ENCODE assay signal across 29 mouse cellular contexts in genomic region chr1:186581666-186582065, GRCm38 (mm10).
DNase-seq lines count a peak whose midpoint lies in the region; ATAC-seq and TF ChIP-seq lines count a peak whose summit lies in the region.
"Had no signal": no experiment of that assay in that cellular context is flagged by ENCODE, and none has a peak within 500 bp of the region (broad histone marks: within the 10 kb centered on the region; RNA-seq: fewer than 3 reads in every experiment).

No protein-coding gene starts in this region.

- 69% methylated on average over 2 of the region's 2 CpGs for WGBS in heart, embryonic 12.5 days
- WGBS in lung, embryonic 14.5 days: 30% methylated on average over 2 of the region's 2 CpGs
- WGBS in lung, adult 2 months: 59% methylated on average over 2 of the region's 2 CpGs
- 84% methylated on average over 2 of the region's 2 CpGs for WGBS in forebrain, embryonic 16.5 days

- no peak for TF ChIP-seq POLR2A in lung, adult 2 months (IDR thresholded peaks at IDR 0.05; ENCODE audit: borderline replicate concordance, extremely low read depth, low read depth, low read length)

- H3K9ac ChIP-seq in heart, embryonic 12.5 days: no peak overlapping the region
- H3K9ac ChIP-seq in lung, embryonic 14.5 days: no peak overlapping the region
- no peak overlapping the region for H3K9ac ChIP-seq in forebrain, embryonic 16.5 days (replicated peaks; ENCODE audit: low read depth, low read length)
- H3K9ac ChIP-seq: embryonic facial prominence, embryonic 13.5 days; forebrain, postnatal 0 days; hindbrain, embryonic 15.5 days; neural tube, embryonic 12.5 days had no signal

- no peaks in the 10 kb centered on the region for H3K36me3 ChIP-seq in heart, embryonic 12.5 days
- no peaks in the 10 kb centered on the region for H3K36me3 ChIP-seq in lung, embryonic 14.5 days (ENCODE audit: insufficient read depth)
- no peaks in the 10 kb centered on the region for H3K36me3 ChIP-seq in forebrain, embryonic 16.5 days (ENCODE audit: control insufficient read depth, insufficient read depth)
- H3K36me3 ChIP-seq: embryonic facial prominence, embryonic 13.5 days; hindbrain, embryonic 10.5 days; hindbrain, embryonic 15.5 days; neural tube, embryonic 12.5 days had no signal

- H3K27me3 ChIP-seq in heart, embryonic 12.5 days (replicated peaks): no peaks in the 10 kb centered on the region
- H3K27me3 ChIP-seq in lung, embryonic 14.5 days (ENCODE audit: insufficient read depth, low read length): no peaks in the 10 kb centered on the region
- H3K27me3 ChIP-seq in forebrain, embryonic 16.5 days (replicated peaks; ENCODE audit: control insufficient read depth, insufficient read depth, low read length): no peaks in the 10 kb centered on the region
- H3K27me3 ChIP-seq: embryonic facial prominence, embryonic 13.5 days; hindbrain, embryonic 15.5 days; neural tube, embryonic 12.5 days had no signal

- H3K9me3 ChIP-seq in heart, embryonic 12.5 days (replicated peaks): no peaks in the 10 kb centered on the region
- H3K9me3 ChIP-seq in lung, embryonic 14.5 days (ENCODE audit: low read depth, low read length): no peaks in the 10 kb centered on the region
- no peaks in the 10 kb centered on the region for H3K9me3 ChIP-seq in forebrain, embryonic 16.5 days (ENCODE audit: control insufficient read depth, low read length)
- H3K9me3 ChIP-seq: embryonic facial prominence, embryonic 13.5 days; hindbrain, embryonic 10.5 days; hindbrain, embryonic 15.5 days; neural tube, embryonic 12.5 days had no signal

- H3K4me2 ChIP-seq in heart, embryonic 12.5 days: no peak overlapping the region
- H3K4me2 ChIP-seq in lung, embryonic 14.5 days: no peak overlapping the region
- H3K4me2 ChIP-seq in forebrain, embryonic 16.5 days (ENCODE audit: low read length): no peak overlapping the region
- H3K4me2 ChIP-seq: embryonic facial prominence, embryonic 13.5 days; hindbrain, embryonic 15.5 days; liver, embryonic 11.5 days; midbrain, embryonic 11.5 days; neural tube, embryonic 12.5 days had no signal

- H3K4me3 ChIP-seq in heart, embryonic 12.5 days: no peak overlapping the region
- H3K4me3 ChIP-seq in lung, embryonic 14.5 days (ENCODE audit: low read depth, low read length): no peak overlapping the region
- H3K4me3 ChIP-seq in lung, adult 2 months (replicated peaks; ENCODE audit: extremely low read depth, low read depth, low read length): no peak overlapping the region
- H3K4me3 ChIP-seq in forebrain, embryonic 16.5 days (replicated peaks; ENCODE audit: low read length): no peak overlapping the region
- H3K4me3 ChIP-seq: embryonic facial prominence, embryonic 13.5 days; erythroblast, embryonic 14.5 days; hindbrain, embryonic 10.5 days; hindbrain, embryonic 15.5 days; neural tube, embryonic 12.5 days had no signal

- peak overlapping the region; percentile 32; the same call in 1 of the 2 replicates for H3K27ac ChIP-seq in heart, embryonic 12.5 days (ENCODE audit: poor library complexity, severe bottlenecking)
- no peak overlapping the region for H3K27ac ChIP-seq in lung, embryonic 14.5 days (ENCODE audit: low read depth)
- H3K27ac ChIP-seq in forebrain, embryonic 16.5 days (ENCODE audit: low read length): no peak overlapping the region
- H3K27ac ChIP-seq: embryonic facial prominence, embryonic 13.5 days; hindbrain, embryonic 10.5 days; hindbrain, embryonic 15.5 days; neural tube, embryonic 12.5 days had no signal

- peaks cover 40% of the 10 kb centered on the region for H3K4me1 ChIP-seq in heart, embryonic 12.5 days (replicated peaks)
- H3K4me1 ChIP-seq in lung, embryonic 14.5 days (ENCODE audit: insufficient read depth): peaks cover 20% of the 10 kb centered on the region
- peaks cover 5% of the 10 kb centered on the region for H3K4me1 ChIP-seq in lung, adult 2 months (ENCODE audit: control insufficient read depth, insufficient read depth, low read length)
- no peaks in the 10 kb centered on the region for H3K4me1 ChIP-seq in forebrain, embryonic 16.5 days (replicated peaks; ENCODE audit: control insufficient read depth, insufficient read depth, low read length)
- H3K4me1 ChIP-seq: hindbrain, embryonic 10.5 days; hindbrain, embryonic 15.5 days; neural tube, embryonic 12.5 days had no signal

- ATAC-seq in heart, embryonic 12.5 days (ENCODE audit: insufficient number of reproducible peaks, low FRiP score): no peak
- peak; percentile 12; the same call in 1 of the 2 replicates for ATAC-seq in lung, embryonic 14.5 days (ENCODE audit: insufficient read depth)
- ATAC-seq in forebrain, embryonic 16.5 days: no peak
- ATAC-seq: activated CD4-positive, CD25-positive, alpha-beta regulatory T cell, adult 4 months; CD4-positive, CD25-positive, alpha-beta regulatory T cell, adult 4 months; forebrain, postnatal 0 days; inflammation-experienced regulatory T-cells, adult 6 months; midbrain, embryonic 16.5 days had no signal

- no peak for DNase-seq in heart, adult 11 months
- DNase-seq in lung, embryonic 14.5 days: peak; percentile 56
- no peak for DNase-seq in lung, adult 2 months
- DNase-seq in 3T3-L1 (ENCODE audit: low read depth, low spot score): peak; percentile 23
- peak; percentile 6 for DNase-seq in lung, postnatal 25 days (ENCODE audit: low spot score)
- DNase-seq: adrenal gland, adult 2 months; adrenal gland, postnatal 36 days; cerebellum, adult 18-20 months; cerebellum, postnatal 10 days; forebrain, postnatal 0 days; kidney, adult 11 months; kidney, postnatal 14 days; right cerebral cortex, adult 18-20 months; right cerebral cortex, postnatal 4 days; thymus, adult 2 months; thymus, postnatal 36 days had no signal

- TF ChIP-seq CTCF in lung, embryonic 14.5 days (IDR thresholded peaks at IDR 0.05; ENCODE audit: low read depth): no peak
- no peak for TF ChIP-seq CTCF in lung, adult 2 months (IDR thresholded peaks at IDR 0.05; ENCODE audit: insufficient read depth, low read length)

Comparison
In these comparisons a context has a peak if more than half of its experiments do, and no peak if none do; other contexts are left out.
1. DNase-seq: peak in lung, embryonic 14.5 days (single experiment), 3T3-L1 (single experiment) and lung, postnatal 25 days (single experiment); none in heart, adult 11 months (single experiment) and lung, adult 2 months (single experiment).